In genomic region chr2:8022043-8022442, GRCm38 (mm10) we compare ENCODE assay signal across 22 mouse cellular contexts.
DNase-seq lines count a peak whose midpoint lies in the region; ATAC-seq and TF ChIP-seq lines count a peak whose summit lies in the region.
"Had no signal": no experiment of that assay in that cellular context is flagged by ENCODE, and none has a peak within 500 bp of the region (broad histone marks: within the 10 kb centered on the region; RNA-seq: fewer than 3 reads in every experiment).

No protein-coding gene starts in this region.

- H3K4me2 ChIP-seq in embryonic facial prominence, embryonic 11.5 days (ENCODE audit: low read depth, low read length), result no peak overlapping the region
- H3K4me2 ChIP-seq in forebrain, embryonic 16.5 days (ENCODE audit: low read length), result no peak overlapping the region
- no peak overlapping the region for H3K4me2 ChIP-seq in limb, embryonic 14.5 days (replicated peaks; ENCODE audit: low read depth, low read length, severe bottlenecking)
- no peak overlapping the region for H3K4me2 ChIP-seq in kidney, embryonic 14.5 days (replicated peaks; ENCODE audit: low read depth, low read length)
- H3K4me2 ChIP-seq: liver, embryonic 12.5 days; neural tube, embryonic 15.5 days had no signal

- TF ChIP-seq CTCF in layer of hippocampus, adult 2 months (conservative IDR thresholded peaks at IDR 0.05), result no peak

- peak; percentile 23 for DNase-seq in embryonic facial prominence, embryonic 11.5 days (ENCODE audit: low spot score)
- DNase-seq in embryonic facial prominence, embryonic 10.5 days (ENCODE audit: low spot score), result no peak
- DNase-seq in layer of hippocampus, adult 2 months (ENCODE audit: low spot score in 2 of 2), result peak in 1 of 2 experiments; percentile 50
- no peak for DNase-seq in layer of hippocampus, postnatal 10 days (ENCODE audit: low spot score in 2 of 2)
- DNase-seq in limb, embryonic 14.5 days (ENCODE audit: low spot score), result peak; percentile 33
- DNase-seq in right cerebral cortex, postnatal 14 days, result no peak
- DNase-seq: adrenal gland, adult 8-10 months; cerebellum, adult 11-12 months; cerebellum, postnatal 25 days; kidney, adult 8-10 months; lung, adult 2 months; spleen, adult 18-20 months had no signal

- no peak for TF ChIP-seq POLR2A in limb, embryonic 14.5 days (IDR thresholded peaks at IDR 0.05; ENCODE audit: borderline replicate concordance, extremely low read depth, insufficient read depth, insufficient read length)

- H3K9ac ChIP-seq in embryonic facial prominence, embryonic 11.5 days (replicated peaks; ENCODE audit: low read length), result no peak overlapping the region
- H3K9ac ChIP-seq in forebrain, embryonic 16.5 days (replicated peaks; ENCODE audit: low read depth, low read length), result no peak overlapping the region
- H3K9ac ChIP-seq in limb, embryonic 14.5 days (ENCODE audit: low read depth, low read length, severe bottlenecking), result no peak overlapping the region
- H3K9ac ChIP-seq in kidney, embryonic 14.5 days (ENCODE audit: low read depth, low read length), result no peak overlapping the region
- H3K9ac ChIP-seq: liver, embryonic 12.5 days; neural tube, embryonic 15.5 days had no signal

- no peaks in the 10 kb centered on the region for H3K4me1 ChIP-seq in embryonic facial prominence, embryonic 11.5 days (ENCODE audit: control insufficient read depth, insufficient read depth, low read length)
- H3K4me1 ChIP-seq in embryonic facial prominence, embryonic 10.5 days, result no peaks in the 10 kb centered on the region
- peaks cover under 1% of the 10 kb centered on the region; the same call in 1 of the 2 replicates for H3K4me1 ChIP-seq in forebrain, embryonic 16.5 days (replicated peaks; ENCODE audit: control insufficient read depth, insufficient read depth, low read length)
- H3K4me1 ChIP-seq in limb, embryonic 14.5 days (ENCODE audit: control insufficient read depth, insufficient read depth, low read length), result peaks cover 4% of the 10 kb centered on the region; the same call in 1 of the 2 replicates
- no peaks in the 10 kb centered on the region for H3K4me1 ChIP-seq in kidney, embryonic 14.5 days (ENCODE audit: control insufficient read depth, insufficient read depth, low read length)
- H3K4me1 ChIP-seq: hindbrain, embryonic 10.5 days; liver, embryonic 12.5 days; megakaryocyte, embryonic 14.5 days; neural tube, embryonic 15.5 days had no signal

- no peaks in the 10 kb centered on the region for H3K9me3 ChIP-seq in embryonic facial prominence, embryonic 11.5 days (replicated peaks; ENCODE audit: control insufficient read depth, low read length)
- H3K9me3 ChIP-seq in embryonic facial prominence, embryonic 10.5 days, result no peaks in the 10 kb centered on the region
- no peaks in the 10 kb centered on the region for H3K9me3 ChIP-seq in forebrain, embryonic 16.5 days (ENCODE audit: control insufficient read depth, low read length)
- no peaks in the 10 kb centered on the region for H3K9me3 ChIP-seq in limb, embryonic 14.5 days (ENCODE audit: control insufficient read depth, low read length)
- H3K9me3 ChIP-seq in kidney, embryonic 14.5 days (ENCODE audit: control insufficient read depth, low read length), result no peaks in the 10 kb centered on the region
- H3K9me3 ChIP-seq: hindbrain, embryonic 10.5 days; liver, embryonic 12.5 days; megakaryocyte, embryonic 14.5 days; neural tube, embryonic 15.5 days had no signal

- H3K36me3 ChIP-seq in embryonic facial prominence, embryonic 11.5 days (replicated peaks; ENCODE audit: control insufficient read depth, insufficient read depth, low read depth, low read length), result no peaks in the 10 kb centered on the region
- H3K36me3 ChIP-seq in embryonic facial prominence, embryonic 10.5 days (replicated peaks), result no peaks in the 10 kb centered on the region
- H3K36me3 ChIP-seq in forebrain, embryonic 16.5 days (ENCODE audit: control insufficient read depth, insufficient read depth), result no peaks in the 10 kb centered on the region
- H3K36me3 ChIP-seq in limb, embryonic 14.5 days (ENCODE audit: control insufficient read depth, insufficient read depth, low read length), result no peaks in the 10 kb centered on the region
- H3K36me3 ChIP-seq in kidney, embryonic 14.5 days (ENCODE audit: control insufficient read depth, insufficient read depth, low read length), result no peaks in the 10 kb centered on the region
- H3K36me3 ChIP-seq: hindbrain, embryonic 10.5 days; liver, embryonic 12.5 days; neural tube, embryonic 15.5 days had no signal

- no peak for ATAC-seq in embryonic facial prominence, embryonic 11.5 days (replicated peaks; ENCODE audit: insufficient number of reproducible peaks, low FRiP score, low TSS enrichment, low read depth)
- ATAC-seq in forebrain, embryonic 16.5 days, result peak; percentile 77
- ATAC-seq in limb, embryonic 14.5 days (ENCODE audit: low FRiP score, low read depth), result no peak; the same call in 1 of the 2 replicates
- ATAC-seq in kidney, embryonic 14.5 days (ENCODE audit: low FRiP score, low TSS enrichment), result no peak
- ATAC-seq: CD4-positive, CD25-positive, alpha-beta regulatory T cell, adult 4 months; liver, embryonic 12.5 days; midbrain, embryonic 16.5 days; Patski had no signal

- no peak overlapping the region for H3K27ac ChIP-seq in embryonic facial prominence, embryonic 11.5 days (replicated peaks; ENCODE audit: low read depth, low read length)
- no peak overlapping the region for H3K27ac ChIP-seq in embryonic facial prominence, embryonic 10.5 days (replicated peaks)
- peak overlapping the region; percentile 83 for H3K27ac ChIP-seq in layer of hippocampus, adult 2 months
- peak overlapping the region; percentile 80 for H3K27ac ChIP-seq in forebrain, embryonic 16.5 days (ENCODE audit: low read length)
- peak overlapping the region; percentile 63 for H3K27ac ChIP-seq in limb, embryonic 14.5 days (replicated peaks; ENCODE audit: low read depth, low read length)
- no peak overlapping the region for H3K27ac ChIP-seq in kidney, embryonic 14.5 days (ENCODE audit: low read depth, low read length)
- H3K27ac ChIP-seq: hindbrain, embryonic 10.5 days; liver, embryonic 12.5 days; neural tube, embryonic 15.5 days had no signal

- H3K27me3 ChIP-seq in embryonic facial prominence, embryonic 11.5 days (ENCODE audit: control insufficient read depth, insufficient read depth, low read length), result no peaks in the 10 kb centered on the region
- no peaks in the 10 kb centered on the region for H3K27me3 ChIP-seq in embryonic facial prominence, embryonic 10.5 days (replicated peaks; ENCODE audit: low read depth, poor library complexity, severe bottlenecking)
- no peaks in the 10 kb centered on the region for H3K27me3 ChIP-seq in forebrain, embryonic 16.5 days (replicated peaks; ENCODE audit: control insufficient read depth, insufficient read depth, low read length)
- no peaks in the 10 kb centered on the region for H3K27me3 ChIP-seq in limb, embryonic 14.5 days (ENCODE audit: control insufficient read depth, insufficient read depth, low read length)
- H3K27me3 ChIP-seq in kidney, embryonic 14.5 days (ENCODE audit: control insufficient read depth, insufficient read depth, low read length), result no peaks in the 10 kb centered on the region
- H3K27me3 ChIP-seq: liver, embryonic 12.5 days; megakaryocyte, embryonic 14.5 days; neural tube, embryonic 15.5 days; Patski had no signal

- WGBS in embryonic facial prominence, embryonic 11.5 days, result 61% methylated on average over 5 of the region's 5 CpGs
- WGBS in embryonic facial prominence, embryonic 10.5 days, result 76% methylated on average over 5 of the region's 5 CpGs
- 57% methylated on average over 5 of the region's 5 CpGs for WGBS in forebrain, embryonic 16.5 days
- WGBS in limb, embryonic 14.5 days, result 24% methylated on average over 5 of the region's 5 CpGs
- 63% methylated on average over 5 of the region's 5 CpGs for WGBS in kidney, embryonic 14.5 days

- no peak overlapping the region for H3K4me3 ChIP-seq in embryonic facial prominence, embryonic 11.5 days (ENCODE audit: low read depth, low read length)
- no peak overlapping the region for H3K4me3 ChIP-seq in embryonic facial prominence, embryonic 10.5 days
- H3K4me3 ChIP-seq in layer of hippocampus, adult 2 months, result no peak overlapping the region
- no peak overlapping the region for H3K4me3 ChIP-seq in forebrain, embryonic 16.5 days (replicated peaks; ENCODE audit: low read length)
- H3K4me3 ChIP-seq in limb, embryonic 14.5 days (replicated peaks; ENCODE audit: low read length), result no peak overlapping the region
- H3K4me3 ChIP-seq in kidney, embryonic 14.5 days (ENCODE audit: low read length), result no peak overlapping the region
- H3K4me3 ChIP-seq: erythroblast, embryonic 14.5 days; hindbrain, embryonic 10.5 days; liver, embryonic 12.5 days; megakaryocyte, embryonic 14.5 days; neural tube, embryonic 15.5 days had no signal

Comparison
In these comparisons a context has a peak if more than half of its experiments do, and no peak if none do; other contexts are left out.
1. DNase-seq: peak in embryonic facial prominence, embryonic 11.5 days (single experiment) and limb, embryonic 14.5 days (single experiment); none in embryonic facial prominence, embryonic 10.5 days (single experiment), layer of hippocampus, postnatal 10 days (0 of 2) and right cerebral cortex, postnatal 14 days (single experiment).
2. H3K27ac ChIP-seq: peak in layer of hippocampus, adult 2 months (single experiment), forebrain, embryonic 16.5 days (single experiment) and limb, embryonic 14.5 days (single experiment); none in embryonic facial prominence, embryonic 11.5 days (single experiment), embryonic facial prominence, embryonic 10.5 days (single experiment) and kidney, embryonic 14.5 days (single experiment).